Mouse (Mus musculus) embryonic facial prominence, embryonic 13.5 days (tissue): ENCODE data around the gene Diexf. TPM values are rescaled to one million over a fixed set of nuclear protein-coding genes. Genes with fewer than 3 reads are reported as not detected.
A peak's percentile ranks its signal among the peaks of the same experiment; 100 is the strongest.

Experiments used
- ATAC-seq: fragments of 200-750 bp; cut with Nextera tagmentation; 2 replicates; pipeline ENCODE4 v1.8.0; 2017; ENCODE audit warnings: low read depth; ENCODE audit not compliant: insufficient number of reproducible peaks, insufficient read depth, low FRiP score, low TSS enrichment
- H3K27ac ChIP-seq: fragments of 300-500 bp; sonication (generic); 2 replicates; pipeline ENCODE4 v1.5.1; 2015; ENCODE audit warnings: moderate library complexity, mild to moderate bottlenecking, inconsistent platforms
- H3K27me3 ChIP-seq: fragments of 300-500 bp; sonication (generic); 2 replicates; pipeline ENCODE4 v1.6.1; 2015; ENCODE audit warnings: mild to moderate bottlenecking, inconsistent platforms
- H3K36me3 ChIP-seq: fragments of 300-500 bp; sonication (generic); 2 replicates; pipeline ENCODE4 v1.6.1; 2015; ENCODE audit warnings: mild to moderate bottlenecking, inconsistent platforms
- H3K4me1 ChIP-seq: fragments of 300-500 bp; sonication (generic); 2 replicates; pipeline ENCODE4 v1.6.1; 2015; ENCODE audit warnings: inconsistent platforms
- H3K4me2 ChIP-seq: fragments of 300-500 bp; sonication (generic); 2 replicates; pipeline ENCODE4 v1.6.1; 2015; ENCODE audit warnings: moderate library complexity, mild to moderate bottlenecking, inconsistent platforms
- H3K4me3 ChIP-seq: fragments of 300-500 bp; sonication (generic); 2 replicates; pipeline ENCODE4 v1.5.1; 2015; ENCODE audit warnings: mild to moderate bottlenecking, inconsistent platforms
- H3K9ac ChIP-seq: fragments of 300-500 bp; sonication (generic); 2 replicates; pipeline ENCODE4 v1.6.1; 2015; ENCODE audit warnings: mild to moderate bottlenecking, inconsistent platforms
- H3K9me3 ChIP-seq: fragments of 300-500 bp; sonication (generic); 2 replicates; pipeline ENCODE4 v1.6.1; 2016; ENCODE audit warnings: inconsistent platforms
- WGBS: fragments of 180-500 bp; shearing (Covaris S2); methylation state at CpG from one replicate; pipeline ENCODE4 v1.1.7; 2015; ENCODE audit warnings: mixed read lengths; 5-methylcytosine and 5-hydroxymethylcytosine counted together
- polyA plus RNA-seq: library from polyadenylated mRNA; unstranded; fragments of >200 nt; fragmentation: Nextera tagmentation; extraction: Ambion mirVana; gene quantifications from 2 replicates; pipeline ENCODE4 v1.2.1, GENCODE M21; 2015

Gene Diexf
- 9.7 and 13.5 TPM in 2 replicates for polyA plus RNA-seq

DNA sequence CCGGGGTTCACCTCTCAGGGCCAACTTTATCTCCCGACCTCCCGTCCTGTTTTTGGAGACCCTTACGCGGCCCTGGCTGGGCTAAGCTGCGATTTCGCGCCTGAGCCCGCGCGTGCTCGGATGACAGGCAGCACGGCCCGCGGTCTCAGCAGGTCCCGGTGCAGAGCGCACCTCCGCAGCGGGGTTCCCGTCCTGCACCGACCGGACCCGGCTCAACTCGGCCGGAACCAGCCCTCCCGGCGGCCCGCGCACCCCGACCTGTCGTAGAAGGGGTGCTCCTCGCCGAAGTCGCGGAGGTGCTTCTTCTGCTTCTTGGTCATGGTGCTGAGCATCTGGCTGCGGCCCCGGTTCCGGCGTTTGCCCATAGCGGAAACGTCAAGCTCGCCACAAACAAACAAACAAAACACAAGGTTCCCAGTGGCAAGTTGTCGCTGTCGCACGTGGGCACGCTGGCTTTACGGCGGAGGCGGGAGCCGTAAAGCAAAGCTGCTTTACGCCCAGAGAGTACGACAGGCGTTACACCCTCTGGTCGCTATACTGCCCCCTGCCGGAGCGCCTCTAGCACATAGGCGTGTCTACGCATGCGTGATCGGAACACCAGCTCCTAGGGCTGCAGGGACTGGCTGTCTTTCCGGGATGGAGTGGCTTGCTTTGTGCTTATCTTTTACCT is at the start of gene Diexf:
TSS of gene Diexf (minus strand) at position 487 of the 670 bp plus-strand sequence.
- ATAC-seq, result peak; percentile 84; the same call in 1 of the 2 replicates
- Histone ChIP-seq H3K27ac (no peak within 1 kb of the TSS), H3K27me3 (no peaks in the 10 kb centered on the region), H3K4me2 (peak within 1 kb of the TSS; percentile 69), H3K9me3 (no peaks in the 10 kb centered on the region), H3K36me3 (peaks cover 22% of the 10 kb centered on the region), H3K9ac (peak within 1 kb of the TSS; percentile 87), H3K4me3 (peak within 1 kb of the TSS; percentile 96), H3K4me1 (peaks cover 6% of the 10 kb centered on the region)
- WGBS, result under 1% methylated on average over 61 of the region's 61 CpGs

DNA sequence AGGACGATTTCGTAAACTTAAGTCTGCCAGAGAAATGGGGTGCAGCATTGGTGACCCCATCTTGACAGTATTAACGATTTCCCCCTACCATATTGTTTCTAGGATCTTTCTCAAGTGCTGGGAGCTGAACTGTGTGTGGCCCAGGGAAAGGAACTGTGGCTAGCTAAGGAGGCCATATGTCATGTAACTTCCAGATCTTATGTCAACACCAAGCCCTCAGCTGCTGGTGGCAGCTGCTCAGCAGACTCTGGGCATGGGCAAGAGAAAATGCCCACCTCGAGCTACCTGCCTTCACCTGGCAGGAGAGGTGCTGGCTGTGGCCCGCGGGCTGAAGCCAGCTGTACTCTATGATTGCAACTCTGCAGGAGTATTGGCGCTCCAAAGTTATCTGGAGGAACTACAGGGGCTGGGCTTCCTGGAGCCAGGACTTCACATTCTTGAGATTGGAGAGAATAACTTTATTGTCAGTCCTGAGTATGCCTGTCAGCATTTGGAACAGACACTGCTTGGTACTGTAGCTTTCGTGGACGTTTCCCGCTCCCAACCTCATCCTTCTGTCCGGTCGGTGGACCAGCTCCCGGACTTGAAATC is 44.2 kb upstream of the Diexf start:
- 88% methylated on average over 13 of the region's 13 CpGs for WGBS
- Histone ChIP-seq H3K4me1 (peaks cover 39% of the 10 kb centered on the region), H3K9me3 (no peaks in the 10 kb centered on the region), H3K27ac (peak overlapping the region; percentile 87), H3K36me3 (no peaks in the 10 kb centered on the region; the same call in 1 of the 2 replicates), H3K27me3 (no peaks in the 10 kb centered on the region), H3K9ac (peak overlapping the region; percentile 82), H3K4me2 (peak overlapping the region; percentile 69), H3K4me3 (peak overlapping the region; percentile 70)
- no peak for ATAC-seq

DNA sequence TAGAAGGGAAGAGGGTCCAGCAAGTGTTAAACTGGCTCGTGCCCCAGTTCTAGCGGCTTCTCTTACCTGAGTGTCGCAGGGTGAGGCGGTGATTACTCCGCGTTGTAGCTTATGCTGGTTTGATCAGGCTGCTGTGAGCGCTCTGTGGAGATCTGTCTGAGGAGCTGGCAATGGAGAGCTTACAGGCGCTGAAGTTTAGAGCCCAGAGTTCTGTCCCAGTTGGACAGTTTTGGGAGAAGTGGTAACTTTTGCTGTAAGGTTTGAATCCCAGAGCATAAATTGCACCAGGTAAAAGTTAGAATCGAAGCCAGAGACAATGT is 43.7 kb upstream of the Diexf start:
- peaks cover 39% of the 10 kb centered on the region for H3K4me1 ChIP-seq
- peak overlapping the region; percentile 70 for H3K4me3 ChIP-seq
- H3K4me2 ChIP-seq, result peak overlapping the region; percentile 69
- H3K27me3 ChIP-seq, result no peaks in the 10 kb centered on the region
- 22% methylated on average over 9 of the region's 9 CpGs for WGBS
- H3K9ac ChIP-seq, result peak overlapping the region; percentile 82
- H3K9me3 ChIP-seq, result no peaks in the 10 kb centered on the region
- no peaks in the 10 kb centered on the region; the same call in 1 of the 2 replicates for H3K36me3 ChIP-seq
- 0 out of 2 replicates have a peak, but pooled peaks have one; percentile 39 for ATAC-seq
- peak overlapping the region; percentile 87 for H3K27ac ChIP-seq

DNA sequence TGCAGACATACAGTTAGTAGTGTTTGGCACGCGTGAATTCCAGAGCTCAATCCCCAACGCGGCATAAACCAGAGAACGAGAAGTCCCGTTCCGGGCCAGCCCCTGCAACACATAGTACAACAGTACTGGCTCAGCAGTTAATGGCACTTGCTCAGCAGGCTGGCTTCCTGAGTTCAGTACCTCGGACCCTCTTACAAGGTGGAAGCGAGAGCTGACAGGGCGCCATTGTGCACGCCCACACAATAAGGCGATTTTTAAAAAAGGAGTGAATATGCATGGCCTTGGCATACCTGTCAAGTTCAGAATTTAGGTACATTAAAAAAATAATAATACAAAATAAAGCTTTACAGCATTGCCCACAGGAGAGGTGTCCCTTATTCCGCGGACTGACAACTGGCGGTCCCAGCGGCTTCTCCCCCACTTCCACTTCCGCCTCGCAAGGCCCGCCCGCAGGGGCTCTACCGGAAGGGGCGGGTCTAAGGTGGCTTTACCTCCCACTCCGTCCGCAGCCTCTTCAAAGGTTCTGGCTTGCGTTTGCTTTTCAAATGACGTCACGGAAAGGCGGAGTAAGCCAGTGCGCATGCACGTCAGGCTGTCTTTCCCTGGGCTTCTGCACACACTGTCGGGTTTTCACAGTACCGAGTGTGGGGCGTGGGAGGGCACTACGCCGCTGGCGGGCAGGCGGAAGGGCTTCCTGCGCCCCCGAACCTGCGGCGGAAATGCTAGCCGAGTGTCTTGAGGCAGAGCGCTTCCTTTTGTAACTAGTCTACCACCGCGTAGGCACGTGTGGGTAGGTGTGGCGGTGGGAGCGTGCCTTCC is 43.1 kb upstream of the Diexf start:
- Histone ChIP-seq H3K4me1 (peaks cover 37% of the 10 kb centered on the region), H3K9me3 (no peaks in the 10 kb centered on the region), H3K36me3 (no peaks in the 10 kb centered on the region; the same call in 1 of the 2 replicates), H3K9ac (peak overlapping the region; percentile 82), H3K27ac (peak overlapping the region; percentile 87), H3K4me3 (peak overlapping the region; percentile 70), H3K27me3 (no peaks in the 10 kb centered on the region), H3K4me2 (peak overlapping the region; percentile 69)
- ATAC-seq, result peak; percentile 97
- WGBS, result under 1% methylated on average over 48 of the region's 48 CpGs

DNA sequence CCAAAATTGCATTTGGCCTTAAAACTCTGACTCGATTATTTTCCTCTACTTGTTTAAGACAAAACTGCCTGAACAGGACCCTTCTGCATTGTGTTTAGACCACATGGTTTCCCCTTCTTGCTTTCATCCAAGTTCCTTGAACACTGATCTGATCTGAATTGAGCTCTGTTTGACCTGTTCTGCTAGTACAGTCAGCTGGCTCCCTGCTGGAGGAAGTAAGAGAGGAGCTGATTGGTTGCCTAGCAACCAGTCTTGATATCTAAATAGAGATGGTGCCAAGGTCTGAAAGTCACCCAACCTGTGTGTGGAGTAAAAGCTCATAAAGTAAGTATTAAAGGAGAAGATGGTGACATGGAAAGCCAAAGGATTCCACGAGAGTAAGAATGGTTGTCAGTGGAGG is 39.8 kb upstream of the Diexf start:
- H3K27me3 ChIP-seq, result no peaks in the 10 kb centered on the region
- no peaks in the 10 kb centered on the region for H3K9me3 ChIP-seq
- peaks cover 26% of the 10 kb centered on the region for H3K4me1 ChIP-seq
- WGBS, result 80% methylated on average over 2 of the region's 2 CpGs
- peaks cover 5% of the 10 kb centered on the region for H3K36me3 ChIP-seq
- no peak overlapping the region for H3K4me3 ChIP-seq
- no peak for ATAC-seq
- no peak overlapping the region for H3K4me2 ChIP-seq
- H3K9ac ChIP-seq, result no peak overlapping the region
- H3K27ac ChIP-seq, result no peak overlapping the region

DNA sequence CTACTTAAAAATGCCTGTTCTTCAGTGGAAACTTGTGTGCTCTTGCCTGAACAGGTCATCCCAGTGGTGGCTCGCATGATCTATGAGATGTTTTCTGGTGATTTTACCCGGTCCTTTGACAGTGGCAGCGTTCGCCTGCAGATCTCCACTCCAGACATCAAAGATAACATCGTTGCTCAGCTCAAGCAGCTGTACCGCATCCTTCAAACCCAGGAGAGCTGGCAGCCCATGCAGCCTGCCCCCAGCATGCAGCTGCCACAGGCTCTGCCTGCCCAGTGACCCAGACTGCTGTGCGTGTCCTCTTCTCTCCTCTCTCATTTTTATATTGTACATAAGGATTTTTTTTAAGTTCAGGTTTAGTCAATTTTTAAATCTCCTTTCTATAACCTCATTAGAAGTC is 39.2 kb upstream of the Diexf start:
- Histone ChIP-seq H3K27ac (peak overlapping the region; percentile 41; the same call in 1 of the 2 replicates), H3K4me2 (no peak overlapping the region), H3K9me3 (no peaks in the 10 kb centered on the region), H3K9ac (no peak overlapping the region), H3K27me3 (no peaks in the 10 kb centered on the region), H3K4me1 (peaks cover 19% of the 10 kb centered on the region), H3K36me3 (peaks cover 5% of the 10 kb centered on the region; the same call in 1 of the 2 replicates), H3K4me3 (no peak overlapping the region)
- ATAC-seq, result no peak
- 73% methylated on average over 7 of the region's 7 CpGs for WGBS

DNA sequence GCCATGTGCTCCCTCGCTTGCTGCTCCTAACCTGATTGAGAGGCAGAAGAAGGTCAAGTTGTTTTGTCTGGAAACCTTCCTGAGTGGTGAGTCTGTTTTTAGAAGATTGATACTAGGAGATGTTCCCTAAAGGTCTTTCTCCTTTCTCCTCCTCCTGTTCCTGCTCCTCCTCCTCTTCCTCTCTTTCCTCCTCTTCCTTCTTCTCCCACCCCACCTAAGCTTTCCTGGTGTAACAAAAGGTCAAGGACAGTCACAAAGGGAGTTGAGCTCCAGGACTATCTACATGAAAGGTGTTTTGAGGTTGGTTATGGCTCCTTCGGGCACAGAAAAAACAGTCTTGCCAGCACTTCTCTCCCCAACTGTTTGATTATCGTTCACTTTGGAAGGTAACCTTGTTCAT is 37.7 kb upstream of the Diexf start, which contains the start of gene A130010J15Rik:
TSS of gene A130010J15Rik (plus strand) at position 301 of the 400 bp plus-strand sequence.
- WGBS, result 89% methylated on average over 3 of the region's 3 CpGs
- H3K9ac ChIP-seq, result no peak within 1 kb of the TSS
- no peak within 1 kb of the TSS for H3K4me2 ChIP-seq
- H3K4me1 ChIP-seq, result peaks cover 12% of the 10 kb centered on the region
- no peaks in the 10 kb centered on the region for H3K9me3 ChIP-seq
- no peak for ATAC-seq
- peaks cover 5% of the 10 kb centered on the region; the same call in 1 of the 2 replicates for H3K36me3 ChIP-seq
- peak within 1 kb of the TSS; percentile 41; the same call in 1 of the 2 replicates for H3K27ac ChIP-seq
- no peak within 1 kb of the TSS for H3K4me3 ChIP-seq
- H3K27me3 ChIP-seq, result no peaks in the 10 kb centered on the region

DNA sequence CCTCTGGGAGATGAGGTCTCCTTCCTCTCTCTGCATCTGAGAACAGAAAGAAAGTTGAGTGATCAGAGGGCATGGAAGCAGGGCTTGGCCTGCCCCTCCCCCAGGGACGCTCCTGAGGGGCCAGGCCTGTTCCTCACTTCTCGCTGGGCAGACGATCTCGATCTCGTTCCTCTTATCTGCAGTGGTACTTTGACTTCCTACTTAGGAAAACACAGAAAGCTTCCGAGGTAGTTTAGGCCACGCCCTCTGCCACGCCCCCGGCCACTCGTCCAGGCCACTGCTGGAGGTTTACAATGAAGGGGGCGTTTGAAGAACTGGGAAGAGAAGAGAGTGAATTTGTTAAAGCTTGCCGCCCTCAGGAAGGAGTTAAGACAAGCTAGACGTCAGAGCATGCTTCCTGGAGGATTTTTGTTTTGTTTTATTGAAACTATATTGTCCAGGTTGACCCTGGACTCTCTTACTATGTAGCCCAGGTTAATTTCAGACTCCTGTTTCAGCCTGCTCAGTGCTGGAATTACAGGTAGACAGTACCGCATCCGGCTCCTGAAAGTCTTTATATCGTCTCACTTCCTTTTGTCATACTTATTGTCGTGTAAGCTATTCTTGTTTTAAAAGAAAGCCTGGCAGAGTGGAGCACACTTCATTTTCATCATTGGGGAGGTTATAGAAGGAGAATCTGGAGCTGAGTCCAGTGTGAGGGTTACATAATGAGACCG is 30.4 kb upstream of the Diexf start:
- ATAC-seq, result no peak
- WGBS, result 16% methylated on average over 18 of the region's 18 CpGs
- Histone ChIP-seq H3K9me3 (no peaks in the 10 kb centered on the region), H3K36me3 (no peaks in the 10 kb centered on the region), H3K4me1 (peaks cover 31% of the 10 kb centered on the region), H3K27me3 (no peaks in the 10 kb centered on the region), H3K9ac (peak overlapping the region; percentile 54; the same call in 1 of the 2 replicates), H3K4me3 (peak overlapping the region; percentile 22), H3K4me2 (peak overlapping the region; percentile 54), H3K27ac (no peak overlapping the region)

DNA sequence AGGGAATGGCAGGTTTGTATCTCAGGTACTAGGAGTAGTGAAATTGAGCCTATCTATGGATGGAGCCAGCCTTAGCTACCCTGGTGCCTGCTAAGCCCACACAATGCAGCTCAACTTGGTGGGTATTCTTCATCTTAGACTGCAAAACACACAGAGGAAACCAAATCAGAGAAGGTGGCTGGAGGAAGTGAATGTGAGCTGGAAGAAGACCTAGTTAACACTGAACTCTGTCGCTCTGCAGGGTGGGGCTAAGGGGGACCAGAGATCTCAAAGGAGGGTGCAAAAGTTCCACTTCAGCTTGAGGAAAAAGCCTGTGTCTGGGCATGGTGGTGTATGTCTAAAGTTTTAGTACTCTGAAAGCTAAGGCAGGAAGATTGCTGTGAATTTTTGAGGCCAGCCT is 29.5 kb upstream of the Diexf start:
- no peak overlapping the region for H3K4me2 ChIP-seq
- H3K4me3 ChIP-seq, result no peak overlapping the region
- no peak overlapping the region for H3K27ac ChIP-seq
- peaks cover 6% of the 10 kb centered on the region for H3K27me3 ChIP-seq
- H3K9me3 ChIP-seq, result no peaks in the 10 kb centered on the region
- WGBS, result 67% methylated on average over 1 of the region's 1 CpGs
- ATAC-seq, result no peak
- peaks cover 33% of the 10 kb centered on the region for H3K4me1 ChIP-seq
- H3K9ac ChIP-seq, result peak overlapping the region; percentile 37; the same call in 1 of the 2 replicates
- H3K36me3 ChIP-seq, result no peaks in the 10 kb centered on the region

DNA sequence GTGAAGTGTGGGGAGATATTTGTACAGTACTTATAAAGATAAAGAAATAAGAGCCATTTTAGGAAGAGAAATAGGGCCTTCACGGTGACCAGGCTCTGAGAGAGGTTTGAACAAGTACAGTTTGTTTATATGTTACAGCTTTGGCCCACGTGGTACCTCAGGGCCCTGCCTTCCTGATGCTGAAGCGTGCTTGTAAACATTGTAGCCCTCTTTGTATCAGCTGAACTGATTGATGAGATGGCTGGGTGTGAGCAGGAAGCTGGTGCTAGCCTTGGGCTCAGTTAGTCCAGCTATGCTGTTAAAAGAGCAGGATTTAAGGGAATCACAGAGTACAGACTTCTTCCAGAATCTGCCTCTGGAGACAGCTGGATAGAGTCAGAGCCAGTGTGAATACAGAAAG is 29.1 kb upstream of the Diexf start:
- 50% methylated on average over 3 of the region's 3 CpGs for WGBS

DNA sequence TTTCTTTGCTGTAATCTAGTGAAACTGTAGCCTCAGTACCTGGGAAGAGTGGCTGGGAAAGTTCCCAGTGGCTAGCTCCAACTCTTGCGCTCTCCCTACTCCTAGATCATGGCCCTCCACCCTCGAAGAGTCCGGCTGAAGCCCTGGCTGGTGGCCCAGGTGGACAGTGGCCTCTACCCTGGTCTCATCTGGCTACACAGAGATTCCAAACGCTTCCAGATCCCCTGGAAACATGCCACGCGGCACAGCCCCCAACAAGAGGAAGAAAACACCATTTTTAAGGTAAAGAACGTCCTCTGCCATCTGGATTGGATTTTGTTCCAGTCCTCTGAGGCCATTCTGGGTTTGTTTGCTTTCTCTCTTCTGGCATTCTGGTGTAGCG is 27.0 kb upstream of the Diexf start:
- 46% methylated on average over 8 of the region's 8 CpGs for whole genome bisulfite sequencing
- Histone ChIP-seq H3K27me3 (peaks cover 30% of the 10 kb centered on the region), H3K9ac (no peak overlapping the region), H3K4me2 (peak overlapping the region; percentile 64), H3K36me3 (no peaks in the 10 kb centered on the region), H3K4me1 (peaks cover 49% of the 10 kb centered on the region), H3K9me3 (no peaks in the 10 kb centered on the region), H3K4me3 (no peak overlapping the region), H3K27ac (peak overlapping the region; percentile 87)
- no peak for ATAC-seq

More for the DNA sequence above, 29.1 kb upstream of the Diexf start:
- H3K4me3 ChIP-seq, result no peak overlapping the region
- no peaks in the 10 kb centered on the region for H3K9me3 ChIP-seq
- H3K4me2 ChIP-seq, result no peak overlapping the region
- H3K9ac ChIP-seq, result peak overlapping the region; percentile 37; the same call in 1 of the 2 replicates
- peaks cover 37% of the 10 kb centered on the region for H3K4me1 ChIP-seq
- peaks cover 11% of the 10 kb centered on the region for H3K27me3 ChIP-seq
- ATAC-seq, result no peak
- H3K27ac ChIP-seq, result no peak overlapping the region
- no peaks in the 10 kb centered on the region for H3K36me3 ChIP-seq
